Mouse (Mus musculus) embryonic facial prominence, embryonic 11.5 days (tissue): Measurements from ENCODE around the gene Ccdc62. TPM values are rescaled to one million over a fixed set of nuclear protein-coding genes. Genes with fewer than 3 reads are reported as not detected.

Experiments
- ATAC-seq: fragments of 200-750 bp; cut with Nextera tagmentation; replicated peaks from 2 replicates; pipeline ENCODE4 v1.8.0; 2017; ENCODE audit warnings: low read depth; ENCODE audit not compliant: insufficient number of reproducible peaks, low FRiP score, low TSS enrichment
- DNase-seq: peaks from one replicate; pipeline ENCODE4 v3.0.0-alpha.2; 2015; ENCODE audit warnings: low spot score
- H3K27ac ChIP-seq: fragments of 300-500 bp; sonication (generic); replicated peaks from 2 replicates; pipeline ENCODE4 v1.5.1; 2014; ENCODE audit warnings: mild to moderate bottlenecking, low read depth, low read length, control low read depth
- H3K27me3 ChIP-seq: fragments of 300-500 bp; sonication (generic); 2 replicates; pipeline ENCODE4 v1.6.1; 2014; ENCODE audit warnings: mild to moderate bottlenecking, low read length, moderate library complexity, mixed read lengths; ENCODE audit not compliant: control insufficient read depth, insufficient read depth
- H3K36me3 ChIP-seq: fragments of 300-500 bp; sonication (generic); replicated peaks from 2 replicates; pipeline ENCODE4 v1.6.1; 2014; ENCODE audit warnings: low read depth, mild to moderate bottlenecking, low read length, moderate library complexity, mixed read lengths; ENCODE audit not compliant: control insufficient read depth, insufficient read depth
- H3K4me1 ChIP-seq: fragments of 300-500 bp; sonication (generic); 2 replicates; pipeline ENCODE4 v1.6.1; 2014; ENCODE audit warnings: low read length, mixed read lengths; ENCODE audit not compliant: control insufficient read depth, insufficient read depth
- H3K4me2 ChIP-seq: fragments of 300-500 bp; sonication (generic); 2 replicates; pipeline ENCODE4 v1.6.1; 2014; ENCODE audit warnings: low read depth, mild to moderate bottlenecking, control low read depth, low read length, moderate library complexity
- H3K4me3 ChIP-seq: fragments of 300-500 bp; sonication (generic); 2 replicates; pipeline ENCODE4 v1.5.1; 2014; ENCODE audit warnings: low read depth, low read length, control low read depth
- H3K9ac ChIP-seq: fragments of 300-500 bp; sonication (generic); replicated peaks from 2 replicates; pipeline ENCODE4 v1.6.1; 2014; ENCODE audit warnings: mild to moderate bottlenecking, control low read depth, low read length
- H3K9me3 ChIP-seq: fragments of 300-500 bp; sonication (generic); replicated peaks from 2 replicates; pipeline ENCODE4 v1.6.1; 2016; ENCODE audit warnings: mild to moderate bottlenecking, low read length, inconsistent platforms, mixed read lengths; ENCODE audit not compliant: control insufficient read depth
- WGBS: fragments of 180-500 bp; shearing (Covaris S2); extraction: QIAGEN DNeasy Blood & Tissue Kit; methylation state at CpG from one replicate; pipeline ENCODE4 v1.1.7; 2014; 5-methylcytosine and 5-hydroxymethylcytosine counted together
- polyA plus RNA-seq: library from polyadenylated mRNA; unstranded; fragments of >200 nt; fragmentation: Nextera tagmentation; extraction: Ambion mirVana; gene quantifications from 2 replicates; pipeline ENCODE4 v1.2.1, GENCODE M21; 2014

Gene Ccdc62
- polyA plus RNA-seq, 1 experiment from 2014 or later: 3.5 TPM

DNA sequence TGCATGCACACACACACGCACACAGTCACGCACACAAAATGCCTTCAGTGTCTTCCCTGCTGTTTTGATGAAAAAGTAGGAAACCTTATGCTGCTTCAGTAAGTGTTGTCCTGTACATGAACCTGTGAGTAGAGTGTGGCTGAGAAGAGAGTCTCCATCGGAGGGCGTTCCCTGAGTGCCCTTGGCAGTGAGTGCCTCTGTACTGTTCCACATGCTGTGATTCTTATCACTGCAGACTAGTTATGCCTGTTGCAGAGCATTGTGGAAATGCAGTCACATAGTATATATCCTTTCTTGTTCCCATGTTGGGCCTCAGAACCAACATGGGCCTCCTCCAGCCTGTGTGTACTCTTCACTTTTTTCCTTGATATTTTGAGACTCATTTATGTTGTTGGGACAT lies 33.7 kb downstream of the Ccdc62 start:
- H3K4me3 ChIP-seq: no peak overlapping the region
- no peak overlapping the region for H3K4me2 ChIP-seq
- ATAC-seq (no peak), DNase-seq (no peak)
- no peaks in the 10 kb centered on the region for H3K36me3 ChIP-seq
- no peaks in the 10 kb centered on the region for H3K27me3 ChIP-seq
- no peaks in the 10 kb centered on the region for H3K4me1 ChIP-seq
- H3K9me3 ChIP-seq: no peaks in the 10 kb centered on the region
- WGBS: 95% methylated on average over 4 of the region's 4 CpGs
- no peak overlapping the region for H3K27ac ChIP-seq
- H3K9ac ChIP-seq: no peak overlapping the region

DNA sequence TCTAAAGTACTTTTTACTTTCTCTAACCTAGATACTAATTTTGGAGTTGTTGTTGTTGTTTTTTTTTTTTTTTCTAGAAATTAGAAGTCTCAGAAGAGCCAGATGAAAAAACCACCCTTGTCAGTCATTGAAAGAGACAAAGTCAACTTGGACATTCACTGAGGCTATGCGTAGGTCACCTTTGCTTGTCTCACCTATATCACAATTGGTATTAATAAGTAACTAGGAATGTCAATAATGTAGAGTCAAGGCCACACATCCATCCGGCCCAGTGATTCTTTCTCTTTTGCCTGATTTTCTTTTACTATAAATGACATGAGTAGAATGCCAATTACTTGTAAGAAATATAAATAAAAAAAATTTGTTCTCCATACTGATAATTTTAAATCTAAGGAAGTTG lies 36.3 kb downstream of the Ccdc62 start:
- Histone ChIP-seq H3K27me3 (no peaks in the 10 kb centered on the region), H3K4me2 (no peak overlapping the region), H3K9me3 (no peaks in the 10 kb centered on the region), H3K4me1 (no peaks in the 10 kb centered on the region), H3K27ac (no peak overlapping the region), H3K36me3 (no peaks in the 10 kb centered on the region), H3K9ac (no peak overlapping the region), H3K4me3 (no peak overlapping the region)
- 98% methylated on average over 2 of the region's 2 CpGs for WGBS
- ATAC-seq (no peak), DNase-seq (no peak)

DNA sequence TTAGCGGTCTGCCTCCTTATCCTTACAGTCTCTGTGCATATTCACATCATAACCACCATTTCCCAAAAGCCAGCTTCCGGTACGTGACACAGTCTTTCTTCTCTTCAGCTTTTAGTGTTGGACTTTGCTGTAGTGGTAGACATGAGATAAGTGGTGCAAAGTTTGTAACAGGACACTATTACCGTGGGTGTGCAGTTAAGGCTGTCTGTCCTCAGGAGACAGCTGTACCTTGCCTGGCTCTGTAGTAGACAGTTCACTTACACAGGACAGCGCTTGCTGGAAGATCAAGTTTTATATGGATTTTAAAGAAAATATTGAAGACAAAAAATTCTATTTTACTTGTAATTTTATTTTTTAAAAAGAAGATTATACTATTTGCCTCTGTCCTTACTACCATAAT lies 38.0 kb downstream of the Ccdc62 start:
- ATAC-seq (no peak), DNase-seq (no peak)
- H3K36me3 ChIP-seq: no peaks in the 10 kb centered on the region
- no peaks in the 10 kb centered on the region for H3K9me3 ChIP-seq
- no peaks in the 10 kb centered on the region for H3K4me1 ChIP-seq
- no peak overlapping the region for H3K4me3 ChIP-seq
- WGBS: 85% methylated on average over 5 of the region's 5 CpGs
- H3K4me2 ChIP-seq: no peak overlapping the region
- H3K27me3 ChIP-seq: peaks cover 3% of the 10 kb centered on the region
- no peak overlapping the region for H3K27ac ChIP-seq
- no peak overlapping the region for H3K9ac ChIP-seq

DNA sequence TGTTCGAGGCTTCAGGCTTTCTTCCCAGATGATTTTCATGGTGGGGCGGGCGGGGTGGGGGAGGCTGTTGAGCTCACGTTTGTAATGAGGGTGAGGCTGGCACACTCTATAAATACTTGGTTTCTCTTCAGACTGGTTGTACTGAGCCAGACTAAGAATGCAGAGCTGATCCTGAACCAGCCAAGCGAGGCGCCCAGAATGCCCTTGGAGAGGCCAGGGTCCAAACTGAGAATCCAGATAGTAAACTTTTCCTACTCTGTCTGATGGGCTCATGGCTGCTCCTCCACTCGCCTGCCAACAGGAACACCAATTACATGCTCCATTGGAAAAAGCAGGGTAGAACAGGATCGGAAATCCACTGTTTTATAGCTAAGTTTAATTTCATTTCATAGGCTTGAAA lies 38.7 kb downstream of the Ccdc62 start:
- WGBS: 72% methylated on average over 8 of the region's 8 CpGs
- no peak overlapping the region for H3K9ac ChIP-seq
- H3K4me3 ChIP-seq: no peak overlapping the region
- H3K27ac ChIP-seq: no peak overlapping the region
- no peak overlapping the region for H3K4me2 ChIP-seq
- H3K36me3 ChIP-seq: no peaks in the 10 kb centered on the region
- no peak for DNase-seq
- ATAC-seq: no peak
- H3K9me3 ChIP-seq: no peaks in the 10 kb centered on the region
- H3K27me3 ChIP-seq: peaks cover 4% of the 10 kb centered on the region
- H3K4me1 ChIP-seq: no peaks in the 10 kb centered on the region

DNA sequence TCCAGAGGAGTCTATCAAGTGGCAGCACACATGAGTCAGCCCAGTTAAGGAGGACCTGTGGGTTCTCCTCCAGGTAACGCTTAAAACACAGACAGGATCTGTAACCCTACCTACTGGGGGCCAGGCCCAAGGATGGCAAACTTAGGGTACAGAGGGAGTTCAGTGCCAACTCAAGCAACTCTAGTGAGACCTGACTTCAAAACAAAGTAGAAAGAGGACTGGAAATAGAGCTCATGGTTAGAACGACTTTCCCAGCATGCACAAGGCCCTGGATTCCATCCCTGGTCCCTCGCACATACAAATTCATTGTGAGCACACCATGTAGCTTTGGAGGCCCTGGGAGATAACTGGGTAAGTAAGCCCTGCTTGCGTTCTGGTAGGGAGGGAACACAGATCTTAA lies 40.1 kb downstream of the Ccdc62 start:
- H3K36me3 ChIP-seq: no peaks in the 10 kb centered on the region
- H3K27me3 ChIP-seq: peaks cover 4% of the 10 kb centered on the region
- no peaks in the 10 kb centered on the region for H3K9me3 ChIP-seq
- no peak overlapping the region for H3K4me3 ChIP-seq
- H3K4me1 ChIP-seq: peaks cover 3% of the 10 kb centered on the region; the same call in 1 of the 2 replicates
- WGBS: 83% methylated on average over 4 of the region's 4 CpGs
- no peak for DNase-seq
- H3K4me2 ChIP-seq: no peak overlapping the region
- ATAC-seq: no peak
- H3K9ac ChIP-seq: no peak overlapping the region
- H3K27ac ChIP-seq: no peak overlapping the region

DNA sequence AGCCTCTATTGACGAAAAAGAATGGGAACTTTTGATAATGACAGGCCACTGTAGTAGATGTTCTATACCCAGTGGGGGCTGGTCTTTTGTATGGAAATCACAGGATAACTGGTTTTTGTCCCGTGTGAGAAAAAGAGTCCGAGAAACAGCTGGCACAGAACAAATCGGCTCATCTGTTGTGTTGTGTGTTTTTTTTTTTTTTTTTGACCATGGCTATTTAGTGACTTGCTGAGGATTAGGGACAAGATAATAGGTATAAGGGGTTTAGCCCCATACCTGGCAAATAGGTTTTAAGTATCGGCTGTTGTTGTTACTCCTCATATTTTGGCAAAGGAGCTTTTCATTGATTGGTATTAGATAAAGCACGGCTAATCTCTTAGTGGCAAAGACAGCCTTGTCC lies 42.0 kb downstream of the Ccdc62 start:
- H3K4me3 ChIP-seq: no peak overlapping the region
- no peak overlapping the region for H3K4me2 ChIP-seq
- H3K36me3 ChIP-seq: no peaks in the 10 kb centered on the region
- peaks cover 4% of the 10 kb centered on the region for H3K27me3 ChIP-seq
- no peaks in the 10 kb centered on the region for H3K9me3 ChIP-seq
- H3K4me1 ChIP-seq: peaks cover 3% of the 10 kb centered on the region
- H3K27ac ChIP-seq: no peak overlapping the region
- WGBS: 74% methylated on average over 6 of the region's 6 CpGs
- no peak overlapping the region for H3K9ac ChIP-seq
- ATAC-seq: no peak
- DNase-seq: no peak

DNA sequence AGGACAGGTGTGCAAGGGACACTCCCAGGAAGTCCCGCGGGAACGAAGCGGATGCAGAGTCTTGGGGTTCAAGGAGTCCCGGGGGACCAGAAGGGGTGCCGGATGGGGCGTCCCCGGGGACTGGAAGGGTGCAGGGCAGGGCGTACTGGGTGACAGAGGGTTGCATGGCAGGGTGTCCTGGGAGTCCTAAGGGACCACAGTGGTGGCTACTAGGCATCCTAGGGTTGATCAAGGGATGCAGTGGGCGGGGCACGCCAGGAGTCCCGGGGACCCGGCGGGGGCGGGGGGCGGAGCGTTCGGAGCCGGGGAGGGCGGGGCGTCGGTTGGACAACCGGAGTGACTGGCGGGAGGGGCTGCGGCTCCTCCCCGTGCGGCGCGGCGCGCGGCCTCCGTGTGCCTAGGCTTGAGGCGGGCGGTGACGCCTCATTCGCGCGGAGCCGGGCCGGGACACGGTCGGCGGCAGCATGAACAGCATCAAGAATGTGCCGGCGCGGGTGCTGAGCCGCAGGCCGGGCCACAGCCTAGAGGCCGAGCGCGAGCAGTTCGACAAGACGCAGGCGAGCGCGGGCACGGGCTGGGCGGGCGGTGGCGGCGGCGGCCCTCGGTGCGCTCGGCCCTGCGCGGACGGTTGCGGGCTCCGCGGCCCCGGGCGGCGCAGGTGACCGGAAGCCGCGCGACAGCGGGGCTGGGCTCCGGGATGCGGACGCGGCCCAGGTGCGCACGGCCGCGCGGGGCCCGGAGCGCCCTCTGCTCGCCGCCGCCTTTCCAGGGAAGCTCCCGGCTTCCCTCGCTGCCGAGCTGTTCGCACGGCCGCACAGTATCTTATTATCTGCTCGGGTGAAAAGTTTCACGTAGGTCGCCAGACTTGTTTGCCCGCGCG lies 43.1 kb downstream of the Ccdc62 start, which contains the start of gene Hip1r:
Hip1r (plus strand) TSS at position 330 of the 880 bp plus-strand sequence.
- H3K27me3 ChIP-seq: peaks cover 4% of the 10 kb centered on the region
- ATAC-seq (peak; percentile 73), DNase-seq (peak; percentile 70)
- no peak within 1 kb of the TSS for H3K27ac ChIP-seq
- H3K9ac ChIP-seq: peak within 1 kb of the TSS; percentile 69
- H3K4me2 ChIP-seq: peak within 1 kb of the TSS; percentile 96
- H3K9me3 ChIP-seq: no peaks in the 10 kb centered on the region
- WGBS: under 1% methylated on average over 102 of the region's 106 CpGs
- H3K4me3 ChIP-seq: peak within 1 kb of the TSS; percentile 71
- H3K36me3 ChIP-seq: no peaks in the 10 kb centered on the region
- H3K4me1 ChIP-seq: peaks cover 3% of the 10 kb centered on the region

DNA sequence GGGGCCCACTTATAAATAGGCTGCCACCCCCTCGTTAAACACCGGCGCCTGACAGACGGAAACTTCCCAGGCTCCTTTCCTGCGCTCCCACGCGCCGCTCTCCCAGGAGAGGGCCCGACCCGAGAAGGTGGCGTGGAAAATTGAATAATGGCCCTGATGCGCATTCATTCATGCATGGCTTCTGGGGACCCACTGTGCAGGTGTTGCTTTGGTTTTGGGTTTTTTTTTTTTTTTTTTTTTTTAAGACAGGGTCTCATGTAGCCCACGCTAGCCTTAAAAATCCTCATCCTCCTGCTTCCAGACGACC lies 43.7 kb downstream of the Ccdc62 start:
- H3K4me2 ChIP-seq: peak overlapping the region; percentile 96
- H3K36me3 ChIP-seq: no peaks in the 10 kb centered on the region
- peaks cover 3% of the 10 kb centered on the region for H3K4me1 ChIP-seq
- DNase-seq (no peak), ATAC-seq (no peak)
- peaks cover 4% of the 10 kb centered on the region for H3K27me3 ChIP-seq
- WGBS: 0% methylated on average over 14 of the region's 14 CpGs
- no peaks in the 10 kb centered on the region for H3K9me3 ChIP-seq
- peak overlapping the region; percentile 71 for H3K4me3 ChIP-seq
- H3K27ac ChIP-seq: no peak overlapping the region
- peak overlapping the region; percentile 69 for H3K9ac ChIP-seq
